Mouse (Mus musculus) spleen, postnatal 0 days (tissue): Measurements from ENCODE around the gene Olfr1141. TPM values are rescaled to one million over a fixed set of nuclear protein-coding genes. Genes with fewer than 3 reads are reported as not detected.

Experiments
- polyA plus RNA-seq: library from polyadenylated mRNA; unstranded; fragments of >200 nt; fragmentation: Nextera tagmentation; extraction: Ambion mirVana; gene quantifications from 2 replicates; pipeline ENCODE4 v1.2.1, GENCODE M21; 2015

The Olfr1141 gene
- polyA plus RNA-seq = not detected in 2 replicates

GRCm38 (mm10) chr2:87753891-87754290 is at the start of gene Olfr1141:
Gene Olfr1141 (minus strand): TSS chr2:87753991.

GRCm38 (mm10) chr2:87800292-87800691 is 46.5 kb upstream of the Olfr1141 start, which contains the start of gene Olfr1143:
Gene Olfr1143 (plus strand): TSS chr2:87800592.

GRCm38 (mm10) chr2:87779183-87779582 is 25.4 kb upstream of the Olfr1141 start, which contains the start of gene Olfr152:
Gene Olfr152 (plus strand): TSS chr2:87779483.

GRCm38 (mm10) chr2:87743452-87743851 is 10.3 kb downstream of the Olfr1141 start, which contains the start of gene Olfr1140:
Gene Olfr1140 (plus strand): TSS chr2:87743752.

GRCm38 (mm10) chr2:87739878-87740277 is 13.9 kb downstream of the Olfr1141 start, which contains the start of gene Olfr1138:
Gene Olfr1138 (minus strand): TSS chr2:87739978.

GRCm38 (mm10) chr2:87713079-87713478 is 40.7 kb downstream of the Olfr1141 start, which contains the start of gene Olfr1137:
Gene Olfr1137 (minus strand): TSS chr2:87713179.

Other genes starting within 250 kb of the Olfr1141 start
- gene Pramel6, start 247.4 kb downstream of the Olfr1141 start, polyA plus RNA-seq = not detected in 2 replicates
- gene Olfr153, start 222.2 kb downstream of the Olfr1141 start, polyA plus RNA-seq = not detected in 2 replicates
- not detected in 2 replicates for gene Olfr1128, start 208.4 kb downstream of the Olfr1141 start, polyA plus RNA-seq
- not detected in 2 replicates for gene Olfr1129, start 180.1 kb downstream of the Olfr1141 start, polyA plus RNA-seq
- not detected in 2 replicates for gene Olfr1130, start 147.8 kb downstream of the Olfr1141 start, polyA plus RNA-seq
- gene Olfr1131, start 126.9 kb downstream of the Olfr1141 start, polyA plus RNA-seq = not detected in 2 replicates
- not detected in 2 replicates for gene Olfr1132, start 116.5 kb downstream of the Olfr1141 start, polyA plus RNA-seq
- gene Olfr1133, start 106.6 kb downstream of the Olfr1141 start, polyA plus RNA-seq = not detected in 2 replicates
- gene Olfr1134, start 95.5 kb downstream of the Olfr1141 start, polyA plus RNA-seq = not detected in 2 replicates
- not detected in 2 replicates for gene Olfr1135, start 80.3 kb downstream of the Olfr1141 start, polyA plus RNA-seq
- not detected in 2 replicates for gene Olfr1136, start 60.0 kb downstream of the Olfr1141 start, polyA plus RNA-seq
- not detected in 2 replicates for gene Olfr1137, start 40.8 kb downstream of the Olfr1141 start, polyA plus RNA-seq
- not detected in 2 replicates for gene Olfr1138, start 14.0 kb downstream of the Olfr1141 start, polyA plus RNA-seq
- not detected in 2 replicates for gene Olfr1140, start 10.2 kb downstream of the Olfr1141 start, polyA plus RNA-seq
- gene Olfr152, start 25.5 kb upstream of the Olfr1141 start, polyA plus RNA-seq = not detected in 2 replicates
- gene Olfr1143, start 46.6 kb upstream of the Olfr1141 start, polyA plus RNA-seq = not detected in 2 replicates
- not detected in 2 replicates for gene Olfr1145, start 55.8 kb upstream of the Olfr1141 start, polyA plus RNA-seq
- gene Olfr1148, start 76.5 kb upstream of the Olfr1141 start, polyA plus RNA-seq = not detected in 2 replicates
- not detected in 2 replicates for gene Olfr1150-ps1, start 90.0 kb upstream of the Olfr1141 start, polyA plus RNA-seq
- not detected in 2 replicates for gene Olfr1151, start 101.9 kb upstream of the Olfr1141 start, polyA plus RNA-seq
- gene Olfr1152, start 112.5 kb upstream of the Olfr1141 start, polyA plus RNA-seq = 0.02 TPM in 1 of 2 replicates, not detected in the other
- not detected in 2 replicates for gene Olfr1153, start 141.0 kb upstream of the Olfr1141 start, polyA plus RNA-seq
- not detected in 2 replicates for gene Olfr1154, start 151.2 kb upstream of the Olfr1141 start, polyA plus RNA-seq
- gene Olfr1155, start 191.1 kb upstream of the Olfr1141 start, polyA plus RNA-seq = not detected in 2 replicates
- gene Olfr1156, start 199.1 kb upstream of the Olfr1141 start, polyA plus RNA-seq = not detected in 2 replicates
- not detected in 2 replicates for gene Olfr1157, start 214.3 kb upstream of the Olfr1141 start, polyA plus RNA-seq
- not detected in 2 replicates for gene Olfr74, start 220.7 kb upstream of the Olfr1141 start, polyA plus RNA-seq
- gene Olfr1158, start 236.1 kb upstream of the Olfr1141 start, polyA plus RNA-seq = not detected in 2 replicates